Mouse (Mus musculus): ENCODE data around the gene Sergef.
A peak's percentile ranks its signal among the peaks of the same experiment; 100 is the strongest.

Gene Sergef

DNA sequence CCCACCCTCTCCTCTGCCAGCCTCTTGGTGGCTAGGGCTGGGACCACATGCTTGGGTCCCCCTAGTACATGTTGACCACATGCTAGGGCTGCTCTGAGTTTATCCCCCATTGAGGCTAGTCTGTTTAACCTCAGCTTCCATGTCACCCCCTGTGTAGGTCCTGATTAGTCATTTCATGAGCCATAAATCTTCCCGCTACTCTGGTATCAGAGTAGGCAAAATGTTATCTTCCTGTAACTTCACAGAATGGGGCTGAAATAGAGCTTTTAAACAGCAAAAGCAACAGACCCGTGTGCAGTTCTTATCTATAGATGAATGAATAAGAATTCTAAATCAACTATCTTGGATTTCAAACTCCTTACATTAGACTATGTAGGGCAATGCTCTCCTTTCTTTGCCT is 138.1 kb downstream of the Sergef start:
- no peak for DNase-seq (ENCODE audit: low spot score)

DNA sequence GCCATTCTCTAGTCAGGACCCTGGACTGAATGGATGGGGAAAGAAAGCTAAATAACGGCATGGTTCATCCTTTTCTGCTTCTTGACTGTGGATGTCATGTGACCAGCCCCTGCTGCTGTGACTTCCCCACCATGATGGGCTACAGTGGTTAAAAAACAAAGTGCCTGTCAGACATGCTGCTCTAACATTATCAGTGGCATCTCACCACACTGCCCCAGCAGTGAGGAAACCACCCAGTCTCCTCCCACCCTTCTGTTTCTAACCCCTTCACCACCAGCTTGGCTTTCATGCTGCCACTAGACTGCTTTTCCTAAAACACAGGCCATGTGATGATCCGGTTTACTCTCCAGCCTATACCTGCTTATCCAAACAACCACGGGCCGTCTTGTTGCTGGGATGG is 140.0 kb downstream of the Sergef start:
- DNase-seq (ENCODE audit: low spot score): no peak

DNA sequence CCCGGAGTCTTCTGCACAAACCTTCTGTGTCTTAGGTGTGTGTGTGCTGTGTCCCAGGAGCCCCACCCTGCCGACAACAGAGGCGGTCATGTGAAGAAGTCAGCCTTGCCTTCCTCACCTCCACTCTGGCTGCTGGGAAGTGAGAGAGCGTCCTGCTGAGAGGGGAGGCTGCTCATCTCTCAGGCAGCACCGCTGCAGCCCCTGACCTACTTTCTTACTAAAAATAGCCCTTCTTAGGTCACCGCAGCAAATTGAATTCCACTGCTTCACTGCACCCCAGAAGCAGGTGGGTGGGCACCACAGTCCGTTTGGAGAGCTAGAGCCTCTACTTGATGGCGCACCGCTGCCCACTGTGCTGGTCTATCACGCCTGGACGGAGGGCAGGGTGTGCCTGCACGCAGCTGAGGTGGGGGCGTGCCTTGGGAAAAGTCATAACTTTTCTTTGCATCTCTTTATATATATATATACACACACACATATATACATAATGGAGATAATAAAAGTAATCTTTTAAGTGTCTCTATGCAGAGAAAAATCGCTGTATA is 147.4 kb downstream of the Sergef start:
- no peak for DNase-seq (ENCODE audit: low spot score)

DNA sequence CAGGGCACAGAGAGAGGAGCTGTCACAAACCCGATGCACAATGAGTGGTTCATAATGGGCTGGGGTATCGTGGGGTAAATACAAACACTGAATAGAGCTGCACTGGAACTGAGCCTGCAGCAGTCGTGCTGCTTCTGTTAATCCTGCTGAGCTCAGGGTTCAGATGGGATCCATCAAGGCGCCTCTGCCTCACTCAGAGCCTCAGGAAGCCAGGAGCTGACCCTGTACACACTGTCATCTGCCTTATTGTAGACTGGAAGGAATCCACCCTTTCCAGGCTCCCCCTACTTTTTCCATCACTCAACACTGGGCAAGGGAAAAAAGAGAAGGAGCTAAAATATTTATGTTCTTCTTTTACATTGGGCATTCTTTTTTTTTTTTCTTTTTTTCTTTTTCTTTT is 152.3 kb downstream of the Sergef start:
- DNase-seq (ENCODE audit: low spot score): no peak

DNA sequence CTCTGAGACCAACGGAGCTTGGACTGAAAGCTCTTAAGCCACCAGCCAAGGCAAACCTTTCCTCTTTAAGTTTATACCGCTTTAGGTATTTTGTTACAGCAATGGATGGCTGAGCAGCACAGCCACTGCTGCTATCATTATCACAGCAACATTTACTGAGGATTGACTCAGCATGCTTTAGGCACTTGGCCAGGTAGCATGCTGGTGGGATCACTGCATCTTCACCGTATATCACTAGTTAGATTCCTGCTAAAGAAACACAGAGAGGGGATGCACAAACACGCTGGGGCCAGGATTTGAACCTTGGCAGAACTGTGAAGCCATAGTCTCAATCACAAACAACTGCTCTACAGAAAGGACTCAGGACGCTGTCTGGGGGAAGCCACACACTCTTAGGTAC is 152.8 kb downstream of the Sergef start:
- DNase-seq (ENCODE audit: low spot score): no peak

DNA sequence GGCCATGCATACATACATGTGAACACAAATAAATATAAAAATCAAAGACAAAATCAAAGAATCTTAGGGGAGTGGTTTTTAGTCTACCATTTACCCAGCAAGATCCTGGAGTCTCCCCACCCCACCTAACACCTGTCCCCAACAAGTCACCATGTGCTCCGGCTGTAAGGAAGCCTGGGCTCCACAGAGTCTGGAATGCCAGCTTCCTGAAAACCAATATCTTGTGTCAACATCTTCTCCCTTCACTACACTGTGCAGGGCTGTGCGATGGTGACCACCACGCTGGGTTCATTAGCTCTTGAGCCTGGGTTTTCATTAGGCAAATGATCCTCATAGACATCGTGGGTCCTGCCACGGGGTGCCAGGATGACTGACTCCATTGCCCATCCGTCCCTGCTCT is 155.4 kb downstream of the Sergef start:
- no peak for DNase-seq (ENCODE audit: low spot score)

DNA sequence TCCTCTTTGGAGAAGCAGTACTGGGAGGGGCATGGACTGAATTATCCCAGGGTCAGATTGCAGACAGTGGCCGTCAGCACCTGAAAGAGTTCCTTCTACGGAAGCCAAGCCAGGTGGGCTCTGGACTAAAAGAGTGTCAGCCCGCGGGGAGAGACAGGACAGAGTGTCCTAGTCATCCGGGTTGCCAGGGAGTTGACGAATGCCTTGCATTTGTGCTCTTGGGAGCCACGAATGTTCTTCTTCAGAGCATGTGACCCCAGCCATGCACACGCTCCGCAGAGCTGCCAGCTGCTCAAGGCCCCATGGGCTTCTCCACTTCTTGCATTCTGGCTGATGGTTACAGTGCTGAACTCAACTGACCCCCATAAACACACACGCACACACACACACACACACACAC is 156.6 kb downstream of the Sergef start:
- DNase-seq (ENCODE audit: low spot score): no peak

DNA sequence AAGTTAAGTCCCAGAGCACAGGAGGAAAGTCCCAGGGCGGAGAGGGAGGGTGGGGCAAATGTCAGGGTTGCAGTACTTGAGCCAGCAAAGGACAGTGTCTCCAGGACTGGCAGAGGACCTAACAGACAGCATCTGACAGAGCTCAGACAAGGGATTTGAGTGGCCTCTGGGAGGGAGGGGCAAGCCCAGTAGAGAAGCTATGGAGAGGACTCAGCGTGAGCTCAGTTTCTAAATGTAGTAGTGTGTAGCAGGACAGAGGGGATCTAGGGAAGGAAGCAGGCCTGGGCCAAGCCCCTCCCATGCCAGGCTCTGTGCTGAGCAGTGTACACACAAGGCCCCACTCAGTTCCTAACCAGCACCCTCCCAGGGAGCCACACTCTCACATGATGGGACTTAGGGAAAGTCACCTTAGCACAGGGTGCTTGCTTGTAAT is 157.5 kb downstream of the Sergef start:
- DNase-seq (ENCODE audit: low spot score): peak; percentile 14

DNA sequence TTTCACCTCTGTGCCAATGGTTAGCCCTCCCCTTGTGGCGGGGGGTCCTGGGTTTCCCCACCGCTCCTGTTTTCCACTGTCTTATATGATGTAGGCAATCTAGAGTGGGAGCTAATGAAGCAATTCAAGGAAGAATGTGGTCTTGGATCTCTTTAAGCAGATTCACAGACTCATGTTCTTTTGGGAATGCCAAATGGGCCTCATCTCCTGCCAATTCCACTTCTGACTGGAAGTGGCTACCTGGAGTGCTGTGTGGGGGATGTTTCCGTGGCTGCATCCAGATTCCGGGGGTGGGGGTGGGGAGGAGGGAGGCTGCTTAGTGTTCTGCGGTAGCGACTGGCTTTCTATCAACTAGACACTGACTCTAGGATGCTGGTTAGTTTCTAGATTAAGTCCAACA is 159.8 kb downstream of the Sergef start:
- DNase-seq (ENCODE audit: low spot score): no peak

DNA sequence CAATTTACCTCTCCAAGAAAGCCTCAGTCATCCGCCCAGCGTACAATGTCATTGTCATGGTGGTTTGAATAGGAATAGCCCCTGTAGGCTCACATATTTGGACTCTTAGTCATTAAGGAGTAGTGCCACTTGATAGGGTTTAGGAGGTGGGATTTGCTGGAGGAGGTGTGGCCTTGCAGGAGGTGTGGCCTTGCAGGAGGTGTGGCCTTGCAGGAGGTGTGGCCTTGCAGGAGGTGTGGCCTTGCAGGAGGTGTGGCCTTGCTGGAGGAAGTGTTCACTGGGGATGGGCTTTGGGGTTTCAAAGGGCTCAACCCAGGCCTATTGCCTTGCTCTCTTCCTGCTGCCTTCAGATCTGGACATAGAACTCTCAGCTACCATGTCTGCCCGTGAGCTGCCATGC is 162.2 kb downstream of the Sergef start:
- no peak for DNase-seq (ENCODE audit: low spot score)

DNA sequence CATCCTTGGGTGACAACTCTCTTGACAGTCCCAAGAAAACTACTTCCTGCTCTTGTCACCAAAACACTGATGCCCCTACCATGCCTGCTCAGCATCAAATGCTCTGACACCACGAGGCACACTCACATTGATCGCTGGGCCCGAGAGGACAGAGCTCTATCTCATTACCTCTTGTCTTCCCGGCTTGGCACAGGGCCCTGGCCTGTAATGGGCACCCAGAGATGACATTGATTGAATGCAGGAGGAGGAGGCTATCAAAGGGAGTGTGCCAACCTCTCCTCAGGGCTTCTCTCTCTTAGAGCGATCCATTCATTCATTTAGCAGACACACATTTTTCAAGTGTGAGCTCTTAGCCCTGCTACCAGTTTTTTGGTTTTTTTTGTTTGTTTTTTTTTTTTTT is 164.1 kb downstream of the Sergef start:
- DNase-seq (ENCODE audit: low spot score): no peak

DNA sequence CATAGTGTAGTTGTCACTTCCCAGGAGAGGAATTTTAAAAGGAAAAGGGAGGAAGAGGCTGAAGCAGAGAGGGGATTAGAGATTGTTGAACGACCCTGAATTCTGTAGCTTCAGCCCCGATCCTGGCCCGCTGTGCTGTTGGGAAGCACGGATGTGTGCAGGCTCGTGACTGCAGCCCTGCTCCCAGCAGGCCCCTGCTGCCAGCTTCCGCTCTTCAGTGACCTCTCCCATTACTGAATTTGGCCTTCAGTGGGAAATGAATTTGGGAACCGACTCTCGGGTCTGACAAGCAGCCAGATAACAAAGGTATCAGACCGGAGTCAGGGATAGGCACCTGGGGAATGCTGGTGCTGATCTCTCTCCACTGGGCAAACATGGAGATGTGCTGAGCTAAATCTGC is 166.5 kb downstream of the Sergef start:
- DNase-seq (ENCODE audit: low spot score): no peak

DNA sequence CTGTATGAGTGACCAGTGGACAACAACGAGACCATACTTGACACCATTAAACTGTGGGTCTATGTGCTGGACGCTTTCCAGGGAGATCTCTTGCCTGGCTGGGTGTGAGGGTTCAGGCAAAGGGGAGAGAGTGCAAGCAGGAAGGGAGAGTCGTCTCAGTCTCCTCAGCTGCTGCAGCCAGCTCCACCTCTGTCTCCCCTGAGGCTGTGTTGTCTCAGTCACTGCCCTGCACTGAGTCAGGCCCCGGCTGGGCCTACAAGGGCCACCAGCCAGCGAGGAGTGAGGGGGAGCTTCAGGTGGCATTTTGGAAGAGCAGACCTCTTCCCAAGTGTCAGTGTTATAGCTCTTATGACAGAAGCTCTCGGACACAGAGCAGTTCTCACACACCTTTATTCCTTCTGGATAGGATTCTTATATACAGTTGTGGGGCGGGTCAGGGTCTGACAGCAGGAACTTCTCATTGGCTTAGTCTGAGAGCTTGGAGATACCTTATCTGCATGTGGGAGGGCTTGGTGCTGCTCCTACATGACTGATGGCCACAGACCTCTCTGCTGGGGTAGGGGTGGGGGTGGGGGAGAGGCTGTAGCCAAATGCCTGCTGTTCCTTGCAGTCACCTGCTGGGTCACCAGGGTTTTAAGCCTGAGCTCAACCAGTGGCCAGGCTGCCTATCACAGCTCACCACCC is 168.4 kb downstream of the Sergef start:
- DNase-seq (ENCODE audit: low spot score): no peak

DNA sequence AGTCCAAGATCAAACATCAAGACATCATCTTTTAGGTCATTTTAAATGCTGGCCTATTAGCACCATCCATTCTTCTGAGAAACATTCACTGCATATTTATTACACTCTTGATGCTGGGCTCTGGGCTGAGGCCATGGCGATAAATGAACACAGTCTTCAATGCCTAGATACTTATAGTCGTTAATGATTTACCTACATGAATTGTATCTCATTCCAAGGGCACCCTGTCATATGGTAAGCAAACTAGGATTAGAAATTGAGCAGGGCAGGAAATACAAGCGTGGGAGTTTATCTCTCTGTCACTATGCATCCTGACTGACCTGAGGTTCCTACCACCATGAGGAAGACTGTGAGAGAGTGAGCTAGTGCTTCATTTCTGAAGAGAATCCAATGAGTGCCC is 170.1 kb downstream of the Sergef start:
- no peak for DNase-seq (ENCODE audit: low spot score)

DNA sequence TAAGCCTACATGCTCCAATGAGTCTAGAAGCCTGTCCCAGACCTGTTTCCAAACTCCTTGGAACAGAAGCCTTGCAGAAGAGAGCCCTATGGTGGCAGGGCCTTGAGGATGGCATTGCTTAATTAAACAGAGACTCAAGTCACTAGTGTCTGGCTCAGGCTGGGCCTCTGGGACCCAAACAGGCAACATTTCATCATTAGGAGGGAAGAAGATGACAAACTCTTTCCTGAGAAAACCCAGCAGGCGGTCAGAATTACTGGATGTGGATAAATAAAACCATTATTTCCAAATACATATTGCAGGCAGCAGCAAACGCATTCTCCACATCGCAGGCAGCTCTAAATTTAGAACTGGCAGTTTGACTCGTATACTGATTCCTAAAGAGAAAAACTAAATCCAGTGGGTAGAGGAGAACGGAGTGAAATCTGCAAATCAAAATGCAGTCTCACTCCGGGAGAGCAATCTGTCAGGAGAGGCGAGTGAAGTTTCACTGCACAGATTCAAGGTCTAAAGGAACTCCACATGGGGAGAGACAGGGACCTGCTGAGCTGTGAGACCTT is 173.1 kb downstream of the Sergef start:
- DNase-seq (ENCODE audit: low spot score): no peak

DNA sequence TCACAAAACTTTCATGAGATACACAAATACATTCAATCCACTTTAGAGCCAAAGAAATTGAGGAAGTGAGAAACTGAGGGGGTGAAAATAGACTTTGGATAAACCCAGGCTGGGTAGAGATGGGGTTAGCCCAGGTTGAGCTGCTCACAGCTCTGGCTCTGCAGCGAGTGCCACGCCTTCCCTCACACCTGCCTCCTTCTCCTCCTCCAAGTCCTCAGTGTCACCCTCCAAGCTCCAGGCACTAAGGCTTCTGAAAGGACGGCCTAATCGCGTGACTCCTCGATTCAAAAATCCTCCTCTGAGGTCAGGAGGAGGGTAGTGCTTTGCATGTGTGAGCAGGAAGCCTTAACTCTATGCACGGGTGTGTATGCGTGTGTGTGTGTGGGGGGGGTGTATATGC is 176.5 kb downstream of the Sergef start:
- DNase-seq (ENCODE audit: low spot score): no peak

DNA sequence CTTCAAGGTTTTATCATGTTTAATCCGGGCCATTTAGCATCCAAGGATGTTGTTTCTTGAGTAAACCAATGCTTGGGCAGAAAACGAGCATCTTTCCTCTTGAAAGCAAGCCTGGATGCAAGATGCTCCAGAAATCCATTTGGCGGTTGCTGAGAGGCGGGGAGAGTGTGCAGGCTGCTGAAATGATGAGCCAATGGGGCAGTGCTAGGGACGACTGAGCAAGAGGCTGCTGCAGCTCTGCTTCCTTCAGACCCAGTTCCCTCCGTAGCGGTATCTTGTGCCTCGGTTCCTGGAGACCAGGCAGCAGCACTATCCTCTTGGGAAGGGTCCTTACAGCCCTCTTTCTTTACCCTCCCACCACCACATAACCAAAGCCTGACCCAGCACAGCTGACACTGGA is 177.3 kb downstream of the Sergef start:
- no peak for DNase-seq (ENCODE audit: low spot score)

DNA sequence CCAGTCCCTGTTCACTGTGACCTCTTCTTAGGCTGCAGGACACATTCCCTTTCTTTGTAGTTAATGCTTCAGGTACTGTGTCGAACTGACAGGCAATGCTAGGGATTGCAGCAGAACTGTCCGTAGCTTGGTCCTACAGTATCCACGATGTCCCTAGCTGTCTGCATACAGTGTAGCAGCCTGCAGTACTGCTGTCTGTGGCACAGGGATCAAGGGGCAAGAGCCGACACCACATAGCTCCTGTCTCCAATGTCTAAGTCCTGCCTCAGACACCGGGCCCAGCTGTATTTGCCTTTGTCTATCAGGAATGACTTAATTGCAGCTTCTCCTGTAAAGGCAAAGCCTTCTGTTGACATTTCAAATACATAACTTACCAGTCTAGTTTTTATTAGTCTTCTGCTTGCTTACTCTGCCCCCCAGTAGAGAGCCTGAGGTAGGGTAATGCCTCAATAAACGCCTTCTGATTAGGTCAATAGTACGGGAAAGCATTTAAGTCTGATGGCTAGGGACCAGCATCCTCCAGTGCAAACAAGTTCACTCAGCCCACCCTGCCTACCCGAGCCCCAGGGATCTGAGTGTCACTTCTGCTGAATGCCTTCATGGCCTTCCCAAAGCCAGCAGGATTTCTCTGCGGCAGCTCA is 179.9 kb downstream of the Sergef start:
- no peak for DNase-seq (ENCODE audit: low spot score)

DNA sequence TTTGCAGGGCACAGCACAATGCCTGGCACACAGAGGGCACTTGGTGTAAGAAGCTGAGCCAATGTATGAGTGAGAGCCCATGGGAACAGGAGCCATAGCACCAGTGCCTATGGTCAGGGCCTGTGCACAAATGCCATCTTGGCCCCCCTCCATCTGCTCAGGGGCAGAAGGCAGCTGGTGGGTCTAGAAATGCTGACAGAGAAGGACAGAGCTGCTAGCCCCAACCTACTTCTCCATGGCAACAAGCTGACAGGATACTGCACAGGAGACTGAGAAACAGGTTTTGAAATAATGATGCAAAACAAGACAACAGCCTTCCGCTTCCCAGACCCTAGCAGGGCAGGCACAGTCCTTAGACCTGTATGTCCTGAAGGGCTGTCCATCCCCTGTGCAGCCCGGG is 180.4 kb downstream of the Sergef start:
- no peak for DNase-seq (ENCODE audit: low spot score)

DNA sequence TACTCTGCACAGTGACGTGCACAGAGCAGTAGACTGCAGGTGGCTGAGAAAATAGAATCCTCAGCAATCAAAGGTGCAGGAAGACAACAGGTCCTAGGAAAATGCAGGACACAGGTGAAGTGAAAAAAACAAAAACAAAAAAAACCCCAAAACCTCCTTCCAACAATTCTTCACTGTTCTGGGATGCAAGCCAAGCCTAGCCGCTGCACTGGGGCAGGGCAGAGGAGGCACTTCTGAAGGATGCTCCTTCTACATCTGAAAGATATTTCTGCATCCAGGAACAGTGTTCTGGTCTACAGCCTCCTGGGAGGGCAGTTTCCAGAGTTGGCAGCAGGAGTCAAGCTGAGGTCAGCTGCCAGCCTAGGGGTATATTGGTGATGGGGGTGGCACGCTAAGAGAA is 181.7 kb downstream of the Sergef start:
- DNase-seq (ENCODE audit: low spot score): no peak

DNA sequence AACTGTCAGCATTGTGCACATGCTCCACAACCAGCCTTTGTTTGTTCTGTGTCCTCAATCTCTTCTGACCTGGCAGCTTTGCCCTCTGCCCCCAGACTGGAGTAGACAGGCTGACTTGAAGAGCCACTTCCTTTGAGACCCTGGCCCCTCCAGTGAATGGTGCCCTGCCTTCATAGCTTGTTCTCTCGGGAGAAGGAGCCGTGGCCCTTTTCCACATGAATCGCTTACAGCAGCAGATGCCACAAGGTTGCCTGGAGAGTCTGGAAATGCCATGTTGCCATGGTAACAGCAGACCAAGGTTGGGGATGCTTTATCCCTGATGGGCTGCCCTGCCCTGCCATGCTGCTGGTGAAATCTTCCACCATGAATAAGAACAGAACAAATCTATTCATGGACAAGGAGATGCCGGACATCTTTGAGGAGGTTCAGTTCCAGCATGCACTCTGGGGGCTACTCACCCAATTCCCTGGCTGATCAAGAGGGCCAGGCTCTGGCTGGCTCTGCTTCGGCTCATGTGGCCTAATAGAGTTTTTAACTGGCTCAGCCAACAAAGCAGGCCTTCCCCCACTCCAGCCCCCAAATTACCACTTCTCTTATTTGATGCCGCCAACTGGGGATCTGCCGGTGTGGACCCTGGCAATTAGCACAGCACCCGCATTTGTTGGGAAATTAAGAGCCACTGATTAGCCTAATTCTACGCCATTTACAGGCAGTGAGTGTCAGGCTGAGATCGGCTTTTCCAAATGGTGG is 185.5 kb downstream of the Sergef start:
- DNase-seq (ENCODE audit: low spot score): no peak

DNA sequence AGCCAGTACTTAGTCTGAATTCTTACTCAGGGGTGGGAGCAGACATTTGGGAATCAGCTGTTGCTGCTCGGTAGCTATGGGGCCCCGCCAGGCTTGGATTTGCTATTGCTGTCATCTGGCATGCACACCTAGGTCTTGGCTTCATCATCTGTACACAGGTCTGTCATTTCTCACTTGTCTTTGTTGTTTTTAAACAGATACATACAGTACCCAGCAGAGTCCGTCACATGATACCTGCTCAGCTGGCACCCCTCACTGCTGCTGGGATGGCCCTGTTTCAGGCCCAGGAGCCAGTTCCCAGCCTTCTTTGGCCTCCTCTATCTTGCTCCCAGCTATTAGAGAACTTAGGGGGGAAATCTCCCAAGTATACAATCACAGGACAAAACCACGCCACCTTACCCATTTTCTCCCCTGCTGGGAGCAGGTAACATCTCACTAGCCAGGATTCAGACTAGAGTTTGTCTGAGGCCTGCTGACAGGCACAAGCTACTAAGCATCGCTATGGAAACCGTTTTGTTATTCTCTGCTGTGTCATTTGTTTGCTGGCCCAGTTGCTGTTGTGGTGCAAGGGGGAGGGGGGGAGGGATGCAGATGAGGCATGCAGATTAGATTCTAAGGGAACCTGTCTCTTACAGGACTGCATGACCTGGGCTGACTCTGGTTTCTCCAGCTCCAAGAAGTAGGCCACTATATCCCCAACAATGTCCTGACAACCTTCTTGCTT is 190.5 kb downstream of the Sergef start:
- DNase-seq (ENCODE audit: low spot score): no peak

Data from c-Kit-positive CD71-positive TER-119-positive erythroid progenitor cells, embryonic 14.5 days (primary cell).